Mouse (Mus musculus): ENCODE results near the gene Skap2. TPM values are rescaled to one million over a fixed set of nuclear protein-coding genes. Genes with fewer than 3 reads are reported as not detected.

Gene Skap2
- polyA plus RNA-seq, 1 experiment from 2014 or later, result 7.4 TPM

- Histone ChIP-seq H3K27ac (replicated peaks) (no peak overlapping the region), H3K4me1 (no peaks in the 10 kb centered on the region), H3K36me3 (no peaks in the 10 kb centered on the region), H3K27me3 (no peaks in the 10 kb centered on the region), H3K4me3 (no peak overlapping the region), H3K9me3 (no peaks in the 10 kb centered on the region), H3K9ac (replicated peaks) (no peak overlapping the region), H3K4me2 (replicated peaks) (no peak overlapping the region)
- ATAC-seq (replicated peaks), result no peak
- WGBS, result 46% methylated on average over 3 of the region's 5 CpGs
Observed at GRCm38 (mm10) chr6:52022363-52022762, 10.0 kb upstream of the Skap2 start.

DNA sequence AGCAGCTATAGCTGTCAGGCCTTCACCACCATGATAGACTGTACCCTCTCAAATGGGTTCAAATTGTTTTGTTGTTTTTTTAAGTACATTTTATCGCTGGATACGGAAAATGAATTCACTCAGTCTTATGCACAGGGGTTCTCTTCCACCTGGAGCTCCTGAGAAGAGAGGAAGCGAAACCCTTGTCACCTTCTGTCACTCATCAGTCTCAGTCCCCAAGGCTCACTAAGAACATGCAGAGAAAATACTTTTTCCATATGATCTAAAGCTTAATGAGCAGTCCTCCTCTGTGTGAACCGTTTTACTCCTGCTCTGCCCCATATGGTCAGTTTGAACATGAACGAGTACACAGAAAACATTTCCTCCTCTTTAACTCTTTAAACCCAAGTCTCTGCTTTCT lies 7.9 kb upstream of the Skap2 start:
- ATAC-seq (replicated peaks), result no peak

GRCm38 (mm10) chr6:52013245-52013945 lies 1.0 kb upstream of the Skap2 start:
- peak overlapping the region; percentile 50 for H3K9ac ChIP-seq (replicated peaks)
- 15% methylated on average over 3 of the region's 3 CpGs for WGBS
- H3K4me1 ChIP-seq, result peaks cover 14% of the 10 kb centered on the region
- peaks cover 42% of the 10 kb centered on the region for H3K27me3 ChIP-seq
- peak overlapping the region; percentile 53 for H3K4me3 ChIP-seq
- H3K36me3 ChIP-seq, result no peaks in the 10 kb centered on the region
- H3K27ac ChIP-seq (replicated peaks), result no peak overlapping the region
- no peaks in the 10 kb centered on the region for H3K9me3 ChIP-seq
- no peak for ATAC-seq (replicated peaks)
- H3K4me2 ChIP-seq (replicated peaks), result peak overlapping the region; percentile 83

More for the DNA sequence above, 7.9 kb upstream of the Skap2 start:
- Histone ChIP-seq H3K9ac (replicated peaks) (no peak overlapping the region), H3K36me3 (no peaks in the 10 kb centered on the region), H3K4me1 (no peaks in the 10 kb centered on the region), H3K27ac (replicated peaks) (no peak overlapping the region), H3K9me3 (no peaks in the 10 kb centered on the region), H3K27me3 (no peaks in the 10 kb centered on the region), H3K4me2 (replicated peaks) (no peak overlapping the region), H3K4me3 (no peak overlapping the region)
- 82% methylated on average over 5 of the region's 5 CpGs for WGBS

GRCm38 (mm10) chr6:52011559-52012408 lies 565 bp downstream of the Skap2 start:
- whole genome bisulfite sequencing, result 9% methylated on average over 26 of the region's 26 CpGs
- H3K9me3 ChIP-seq, result no peaks in the 10 kb centered on the region
- peaks cover 14% of the 10 kb centered on the region for H3K4me1 ChIP-seq
- peaks cover 58% of the 10 kb centered on the region for H3K27me3 ChIP-seq
- peak overlapping the region; percentile 83 for H3K4me2 ChIP-seq (replicated peaks)
- H3K4me3 ChIP-seq, result peak overlapping the region; percentile 53
- ATAC-seq (replicated peaks), result peak; percentile 83
- no peak overlapping the region for H3K27ac ChIP-seq (replicated peaks)
- H3K36me3 ChIP-seq, result no peaks in the 10 kb centered on the region
- H3K9ac ChIP-seq (replicated peaks), result peak overlapping the region; percentile 46

GRCm38 (mm10) chr6:52009385-52009784 lies 3.0 kb downstream of the Skap2 start:
- Histone ChIP-seq H3K9me3 (no peaks in the 10 kb centered on the region), H3K27ac (replicated peaks) (no peak overlapping the region), H3K4me2 (replicated peaks) (no peak overlapping the region), H3K36me3 (no peaks in the 10 kb centered on the region), H3K27me3 (peaks cover 78% of the 10 kb centered on the region), H3K4me1 (peaks cover 14% of the 10 kb centered on the region), H3K9ac (replicated peaks) (no peak overlapping the region), H3K4me3 (no peak overlapping the region)
- 60% methylated on average over 6 of the region's 6 CpGs for WGBS
- no peak for ATAC-seq (replicated peaks)

DNA sequence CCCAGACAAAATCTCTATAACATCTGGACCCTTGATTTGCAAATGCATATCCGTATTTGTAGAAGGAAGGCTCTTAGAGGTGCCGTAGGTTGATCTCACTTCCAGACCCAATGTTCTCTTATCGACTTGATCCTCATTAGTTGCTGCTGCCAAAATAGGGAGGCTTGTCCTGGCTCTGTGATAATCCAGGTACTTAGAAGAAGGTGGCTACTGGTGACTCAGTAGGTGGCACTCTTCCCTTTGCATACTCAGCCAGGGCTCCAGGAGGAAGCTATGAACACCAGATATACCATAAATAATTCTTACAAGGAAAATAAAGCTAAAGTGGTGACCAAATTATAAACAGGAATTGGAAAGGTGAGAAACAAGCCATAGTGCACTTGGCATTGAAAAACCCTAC lies 3.6 kb downstream of the Skap2 start:
- no peak overlapping the region for H3K4me3 ChIP-seq
- no peak for ATAC-seq (replicated peaks)
- H3K27me3 ChIP-seq, result peaks cover 80% of the 10 kb centered on the region
- H3K4me2 ChIP-seq (replicated peaks), result no peak overlapping the region
- no peak overlapping the region for H3K27ac ChIP-seq (replicated peaks)
- no peaks in the 10 kb centered on the region for H3K36me3 ChIP-seq
- WGBS, result 40% methylated on average over 3 of the region's 3 CpGs
- no peaks in the 10 kb centered on the region for H3K9me3 ChIP-seq
- peaks cover 14% of the 10 kb centered on the region for H3K4me1 ChIP-seq
- no peak overlapping the region for H3K9ac ChIP-seq (replicated peaks)

GRCm38 (mm10) chr6:52006649-52007218 lies 5.6 kb downstream of the Skap2 start:
- no peak overlapping the region for H3K27ac ChIP-seq (replicated peaks)
- no peaks in the 10 kb centered on the region for H3K9me3 ChIP-seq
- WGBS, result 6% methylated on average over 13 of the region's 13 CpGs
- ATAC-seq (replicated peaks), result no peak
- no peak overlapping the region for H3K4me3 ChIP-seq
- H3K27me3 ChIP-seq, result peaks cover 86% of the 10 kb centered on the region
- no peak overlapping the region for H3K9ac ChIP-seq (replicated peaks)
- H3K36me3 ChIP-seq, result no peaks in the 10 kb centered on the region
- 0 out of 2 replicates have a peak, but pooled peaks cover under 1% of the 10 kb centered on the region for H3K4me1 ChIP-seq
- H3K4me2 ChIP-seq (replicated peaks), result no peak overlapping the region

GRCm38 (mm10) chr6:52005963-52006648 lies 6.2 kb downstream of the Skap2 start:
- Histone ChIP-seq H3K4me3 (no peak overlapping the region), H3K4me2 (replicated peaks) (no peak overlapping the region), H3K4me1 (no peaks in the 10 kb centered on the region), H3K36me3 (no peaks in the 10 kb centered on the region), H3K9me3 (no peaks in the 10 kb centered on the region), H3K27me3 (peaks cover 86% of the 10 kb centered on the region), H3K27ac (replicated peaks) (no peak overlapping the region), H3K9ac (replicated peaks) (no peak overlapping the region)
- ATAC-seq (replicated peaks), result no peak
- WGBS, result under 1% methylated on average over 19 of the region's 19 CpGs

DNA sequence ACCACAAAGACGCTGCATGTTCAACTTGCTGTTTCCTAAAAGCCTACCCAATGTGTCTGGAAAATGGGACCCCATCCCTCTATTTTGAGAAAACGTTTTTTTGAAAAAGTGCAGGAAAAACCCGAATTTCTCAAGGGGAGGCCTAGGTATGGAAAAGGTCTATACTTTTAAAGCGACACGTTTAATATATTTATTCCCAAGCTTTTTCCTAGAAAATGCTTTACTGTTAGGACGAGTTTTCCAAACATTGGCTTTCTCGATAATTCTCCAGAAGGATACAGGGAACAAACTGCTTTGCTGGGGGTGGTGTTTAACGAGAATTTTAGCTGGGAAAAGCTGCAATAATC lies 6.8 kb downstream of the Skap2 start:
- Histone ChIP-seq H3K27me3 (peaks cover 85% of the 10 kb centered on the region), H3K36me3 (no peaks in the 10 kb centered on the region), H3K4me3 (no peak overlapping the region), H3K4me1 (no peaks in the 10 kb centered on the region), H3K4me2 (replicated peaks) (no peak overlapping the region), H3K9ac (replicated peaks) (no peak overlapping the region), H3K9me3 (no peaks in the 10 kb centered on the region), H3K27ac (replicated peaks) (no peak overlapping the region)
- 7% methylated on average over 8 of the region's 8 CpGs for WGBS
- ATAC-seq (replicated peaks), result no peak

GRCm38 (mm10) chr6:52004995-52005394 lies 7.4 kb downstream of the Skap2 start:
- peaks cover 83% of the 10 kb centered on the region for H3K27me3 ChIP-seq
- no peak overlapping the region for H3K4me3 ChIP-seq
- H3K4me1 ChIP-seq, result no peaks in the 10 kb centered on the region
- H3K27ac ChIP-seq (replicated peaks), result no peak overlapping the region
- H3K4me2 ChIP-seq (replicated peaks), result no peak overlapping the region
- H3K9me3 ChIP-seq, result no peaks in the 10 kb centered on the region
- WGBS, result 24% methylated on average over 3 of the region's 3 CpGs
- no peak overlapping the region for H3K9ac ChIP-seq (replicated peaks)
- ATAC-seq (replicated peaks), result no peak
- no peaks in the 10 kb centered on the region for H3K36me3 ChIP-seq

DNA sequence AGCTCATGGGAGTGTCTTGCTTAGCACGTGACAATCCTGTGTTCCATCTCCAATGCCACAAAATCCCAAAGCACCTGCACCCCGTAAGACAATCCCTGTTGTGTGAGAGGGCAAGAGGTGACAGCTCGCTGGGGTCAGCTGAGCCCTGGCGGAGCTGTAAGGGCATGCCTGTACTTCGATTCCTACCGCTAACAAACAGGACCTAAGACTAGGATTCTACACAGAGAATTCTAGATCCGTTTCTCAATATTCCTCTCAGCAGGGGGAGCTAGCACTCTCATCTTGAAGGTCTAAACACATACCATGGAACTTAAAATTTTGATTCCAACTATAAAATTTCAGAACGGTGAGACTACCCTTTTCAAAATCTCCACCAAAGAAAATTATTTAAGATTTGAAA lies 9.7 kb downstream of the Skap2 start:
- no peaks in the 10 kb centered on the region for H3K9me3 ChIP-seq
- no peak overlapping the region for H3K9ac ChIP-seq (replicated peaks)
- H3K4me2 ChIP-seq (replicated peaks), result no peak overlapping the region
- 36% methylated on average over 8 of the region's 8 CpGs for WGBS
- H3K27ac ChIP-seq (replicated peaks), result no peak overlapping the region
- H3K36me3 ChIP-seq, result no peaks in the 10 kb centered on the region
- no peak for ATAC-seq (replicated peaks)
- H3K4me3 ChIP-seq, result no peak overlapping the region
- no peaks in the 10 kb centered on the region for H3K4me1 ChIP-seq
- peaks cover 78% of the 10 kb centered on the region for H3K27me3 ChIP-seq

DNA sequence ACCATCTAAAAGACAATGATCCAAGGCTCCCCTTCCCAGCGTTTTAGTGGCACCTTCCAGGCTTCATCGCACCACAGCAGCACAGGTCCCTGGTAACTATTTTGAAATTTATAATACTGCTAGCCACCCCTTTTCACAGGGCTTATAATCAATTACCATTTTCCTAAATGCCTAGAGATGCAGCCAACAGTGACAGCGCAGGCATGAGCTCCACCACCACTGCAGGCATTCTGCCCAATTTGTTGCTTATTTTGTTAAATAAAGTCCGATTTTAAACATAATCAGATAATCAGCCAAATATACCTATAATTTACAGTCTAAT lies 13.2 kb downstream of the Skap2 start:
- H3K36me3 ChIP-seq, result no peaks in the 10 kb centered on the region
- peaks cover 57% of the 10 kb centered on the region for H3K27me3 ChIP-seq
- 63% methylated on average over 4 of the region's 4 CpGs for WGBS
- no peak overlapping the region for H3K9ac ChIP-seq (replicated peaks)
- no peaks in the 10 kb centered on the region for H3K4me1 ChIP-seq
- H3K4me2 ChIP-seq (replicated peaks), result no peak overlapping the region
- H3K9me3 ChIP-seq, result no peaks in the 10 kb centered on the region
- ATAC-seq (replicated peaks), result no peak
- H3K27ac ChIP-seq (replicated peaks), result no peak overlapping the region
- H3K4me3 ChIP-seq, result no peak overlapping the region
